Mouse (Mus musculus): Measurements from ENCODE around the gene Ero1l.

DNA sequence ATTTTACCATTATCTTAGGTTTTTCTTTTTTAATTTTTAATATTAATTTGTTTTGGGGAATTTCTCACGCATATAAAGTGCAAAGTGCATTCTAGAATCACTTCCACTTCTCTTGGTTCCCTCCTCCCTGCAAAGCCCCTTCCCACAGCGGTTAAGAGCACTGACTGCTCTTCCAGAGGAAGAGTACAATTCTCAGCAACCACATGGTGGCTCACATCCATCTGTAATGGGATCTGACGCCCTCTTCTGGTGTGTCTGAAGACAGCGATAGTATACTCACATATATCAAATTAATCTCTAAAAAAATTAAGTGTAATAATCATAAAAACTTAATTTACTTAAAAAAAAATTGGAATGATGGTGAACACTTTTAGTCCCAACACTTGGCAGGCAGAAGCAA, 14.2 kb downstream of the Ero1l start:
- TF ChIP-seq POLR2A (IDR thresholded peaks at IDR 0.05; ENCODE audit: insufficient read depth, low read depth, low read length) (no peak), CTCF (IDR thresholded peaks at IDR 0.05; ENCODE audit: insufficient read depth, low read depth, low read length) (no peak)
